Mouse (Mus musculus): ENCODE data around the gene Aurkaip1.

Aurkaip1 gene

GRCm38 (mm10) chr4:155849792-155850451 lies 18.9 kb downstream of the Aurkaip1 start:
- no peak for DNase-seq (ENCODE audit: extremely low read depth, insufficient read length, low spot score)

- DNase-seq (ENCODE audit: extremely low read depth, insufficient read length, low spot score): no peak
Measured at GRCm38 (mm10) chr4:155851368-155851767, 20.3 kb downstream of the Aurkaip1 start.

- DNase-seq (ENCODE audit: extremely low read depth, insufficient read length, low spot score): no peak
Measured at GRCm38 (mm10) chr4:155851951-155852411, 20.9 kb downstream of the Aurkaip1 start.

GRCm38 (mm10) chr4:155853421-155853820 lies 22.3 kb downstream of the Aurkaip1 start:
- no peak for DNase-seq (ENCODE audit: extremely low read depth, insufficient read length, low spot score)

GRCm38 (mm10) chr4:155854991-155855390 lies 23.9 kb downstream of the Aurkaip1 start:
- DNase-seq (ENCODE audit: extremely low read depth, insufficient read length, low spot score): no peak

- DNase-seq (ENCODE audit: extremely low read depth, insufficient read length, low spot score): no peak
Measured at GRCm38 (mm10) chr4:155856071-155856470, 25.0 kb downstream of the Aurkaip1 start.

DNA sequence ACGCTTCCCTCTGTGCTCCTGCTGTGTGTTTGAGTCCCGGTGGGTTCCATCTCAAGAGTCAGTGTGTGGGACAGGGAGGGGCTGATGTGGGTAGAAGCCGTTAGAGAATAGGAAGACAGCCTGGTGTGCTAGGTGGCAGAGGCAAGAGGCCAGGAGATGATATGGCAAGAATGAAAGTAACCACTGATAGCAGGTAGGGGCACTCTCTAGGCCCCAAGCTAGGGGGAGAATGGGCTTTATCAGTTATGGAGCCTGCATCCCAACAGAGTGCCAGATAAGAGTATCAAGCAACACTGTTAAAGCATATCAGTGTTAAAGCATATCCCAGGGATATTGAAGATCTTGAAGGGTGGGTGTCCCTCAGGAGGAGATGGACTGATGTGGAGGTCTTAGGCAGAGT lies 25.8 kb downstream of the Aurkaip1 start:
- no peak for DNase-seq (ENCODE audit: extremely low read depth, insufficient read length, low spot score)

GRCm38 (mm10) chr4:155859318-155859717 lies 28.2 kb downstream of the Aurkaip1 start:
- no peak for DNase-seq (ENCODE audit: extremely low read depth, insufficient read length, low spot score)

- no peak for DNase-seq (ENCODE audit: extremely low read depth, insufficient read length, low spot score)
Measured at GRCm38 (mm10) chr4:155861787-155862186, 30.7 kb downstream of the Aurkaip1 start.

- DNase-seq (ENCODE audit: extremely low read depth, insufficient read length, low spot score): no peak
Measured at GRCm38 (mm10) chr4:155863001-155863400, 31.9 kb downstream of the Aurkaip1 start, which contains the start of gene Tas1r3. Gene Tas1r3, minus strand, starts transcription at chr4:155863362.

DNA sequence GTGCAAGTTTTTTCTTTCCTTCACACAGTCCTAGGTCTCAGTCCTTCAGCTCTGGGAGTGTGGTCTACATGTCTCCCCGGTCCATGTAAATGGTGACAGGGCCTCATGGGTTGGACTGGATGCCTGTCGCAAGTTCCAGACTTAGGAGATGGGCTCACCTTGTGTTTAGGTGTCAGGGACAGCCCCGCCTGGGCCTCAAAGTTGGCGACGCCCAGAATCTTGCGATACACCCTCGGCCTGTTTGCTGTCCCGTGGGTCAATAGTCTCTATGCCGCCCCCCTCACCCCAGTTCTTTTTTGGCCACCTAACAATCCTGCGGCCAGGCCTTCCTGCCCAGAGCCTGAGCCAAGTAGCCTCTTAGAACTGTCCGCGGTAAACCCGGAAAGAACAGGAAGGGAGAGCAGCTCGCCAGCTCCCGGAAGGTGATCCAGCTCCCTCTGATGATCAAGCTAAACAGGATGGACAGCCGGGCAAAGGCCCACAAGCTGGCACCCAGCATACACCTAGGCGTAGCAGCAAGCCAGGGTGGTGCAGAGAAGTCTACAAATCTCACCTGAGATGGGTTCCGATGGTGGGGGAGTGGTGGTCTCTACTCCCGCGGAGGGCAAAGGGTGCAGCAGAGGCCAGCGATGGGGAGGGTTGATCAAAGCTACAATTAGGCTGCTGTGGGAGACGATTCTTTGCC lies 37.7 kb downstream of the Aurkaip1 start:
- DNase-seq (ENCODE audit: extremely low read depth, insufficient read length, low spot score): peak; percentile 50

GRCm38 (mm10) chr4:155869317-155870033 lies 38.4 kb downstream of the Aurkaip1 start, which contains the start of the genes Cptp and Ints11:
Gene Cptp, minus strand, starts transcription at chr4:155869440.
Gene Ints11, plus strand, starts transcription at chr4:155869546.
- DNase-seq (ENCODE audit: extremely low read depth, insufficient read length, low spot score): peak; percentile 89

DNA sequence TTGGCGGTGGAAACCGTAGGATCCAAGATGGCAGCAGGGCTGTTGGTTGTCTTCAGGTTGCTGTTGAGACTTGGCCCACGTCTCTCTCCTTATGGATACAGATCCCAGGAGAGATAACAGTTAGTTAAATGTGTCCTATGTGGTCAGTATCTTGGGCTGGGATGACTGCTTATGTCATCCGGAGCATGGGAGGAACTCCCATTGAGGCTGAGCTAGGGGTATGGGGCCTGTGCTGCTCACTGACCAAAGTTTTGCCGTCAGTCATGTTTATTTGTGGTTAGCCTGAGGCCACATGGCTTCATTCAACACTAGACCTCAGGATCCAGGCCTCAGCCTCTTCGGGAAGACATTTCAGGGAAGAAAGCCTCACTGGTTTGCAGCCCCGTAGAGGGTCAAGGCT lies 40.3 kb downstream of the Aurkaip1 start:
- peak; percentile 58 for DNase-seq (ENCODE audit: extremely low read depth, insufficient read length, low spot score)

Data from 3134 (cell line).